Mouse (Mus musculus) liver, embryonic 11.5 days (tissue): ENCODE data around the gene Zswim8. TPM values are rescaled to one million over a fixed set of nuclear protein-coding genes. Genes with fewer than 3 reads are reported as not detected.

ENCODE experiments used
- ATAC-seq: fragments of 200-750 bp; cut with Nextera tagmentation; replicated peaks from 2 replicates; pipeline ENCODE4 v1.8.0; 2017; ENCODE audit warnings: moderate number of reproducible peaks, mild to moderate bottlenecking, moderate TSS enrichment, moderate library complexity; ENCODE audit not compliant: low FRiP score
- DNase-seq: peaks from one replicate; pipeline ENCODE4 v3.0.0-alpha.2; 2017; ENCODE audit warnings: low spot score
- H3K27ac ChIP-seq: fragments of 300-500 bp; sonication (generic); 2 replicates; pipeline ENCODE4 v1.5.1; 2014; ENCODE audit warnings: mild to moderate bottlenecking, low read depth, low read length, control low read depth
- H3K27me3 ChIP-seq: fragments of 300-500 bp; sonication (generic); replicated peaks from 2 replicates; pipeline ENCODE4 v1.6.1; 2014; ENCODE audit warnings: low read length, mixed read lengths; ENCODE audit not compliant: control insufficient read depth, insufficient read depth
- H3K36me3 ChIP-seq: fragments of 300-500 bp; sonication (generic); 2 replicates; pipeline ENCODE4 v1.6.1; 2014; ENCODE audit warnings: mild to moderate bottlenecking, low read length, moderate library complexity, mixed read lengths; ENCODE audit not compliant: control insufficient read depth, insufficient read depth
- H3K4me1 ChIP-seq: fragments of 300-500 bp; sonication (generic); replicated peaks from 2 replicates; pipeline ENCODE4 v1.6.1; 2014; ENCODE audit warnings: low read length, mixed read lengths; ENCODE audit not compliant: control insufficient read depth, insufficient read depth
- H3K4me2 ChIP-seq: fragments of 300-500 bp; sonication (generic); 2 replicates; pipeline ENCODE4 v1.6.1; 2014; ENCODE audit warnings: mild to moderate bottlenecking, control low read depth, moderate library complexity
- H3K4me3 ChIP-seq: fragments of 300-500 bp; sonication (generic); 2 replicates; pipeline ENCODE4 v1.5.1; 2014; ENCODE audit warnings: low read depth, low read length, control low read depth
- H3K9ac ChIP-seq: fragments of 300-500 bp; sonication (generic); 2 replicates; pipeline ENCODE4 v1.6.1; 2014; ENCODE audit warnings: low read depth, low read length, control low read depth
- H3K9me3 ChIP-seq: fragments of 300-500 bp; sonication (generic); 2 replicates; pipeline ENCODE4 v1.6.1; 2016; ENCODE audit warnings: low read length, inconsistent platforms, mixed read lengths; ENCODE audit not compliant: control insufficient read depth
- WGBS: fragments of 180-500 bp; shearing (Covaris S2); extraction: QIAGEN DNeasy Blood & Tissue Kit; methylation state at CpG from one replicate; pipeline ENCODE4 v1.1.7; 2014; 5-methylcytosine and 5-hydroxymethylcytosine counted together
- polyA plus RNA-seq: library from polyadenylated mRNA; unstranded; fragments of >200 nt; fragmentation: Nextera tagmentation; extraction: Ambion mirVana; gene quantifications from 2 replicates; pipeline ENCODE4 v1.2.1, GENCODE M21; 2014

Zswim8 gene
- polyA plus RNA-seq, 1 experiment from 2014 or later: 17.2 TPM

DNA sequence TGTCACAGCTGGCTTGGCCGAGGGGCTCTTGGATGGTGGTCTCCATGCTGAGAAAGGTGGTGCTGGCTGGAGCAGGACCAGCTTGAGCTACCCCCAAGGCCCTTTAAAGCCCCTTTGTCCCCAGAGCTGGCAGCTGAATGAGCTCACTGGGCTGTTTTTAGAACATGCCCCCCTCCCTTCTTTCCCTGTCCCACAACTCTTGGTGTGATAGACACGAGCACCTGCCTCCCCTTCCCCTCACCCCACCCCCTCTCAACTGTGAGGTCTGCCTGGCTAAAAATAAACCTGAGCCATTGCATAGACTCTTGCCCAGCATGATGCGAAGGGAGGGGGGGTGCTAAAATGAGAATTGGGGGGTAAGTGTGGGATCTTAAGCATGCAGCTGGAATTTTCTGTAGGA, 42.9 kb upstream of the Zswim8 start:
- ATAC-seq (no peak), DNase-seq (no peak)
- Histone ChIP-seq H3K27ac (no peak overlapping the region), H3K4me3 (no peak overlapping the region), H3K36me3 (no peaks in the 10 kb centered on the region), H3K9me3 (no peaks in the 10 kb centered on the region), H3K4me2 (no peak overlapping the region), H3K9ac (no peak overlapping the region), H3K27me3 (peaks cover 40% of the 10 kb centered on the region), H3K4me1 (peaks cover 10% of the 10 kb centered on the region)
- WGBS: 60% methylated on average over 3 of the region's 3 CpGs

DNA sequence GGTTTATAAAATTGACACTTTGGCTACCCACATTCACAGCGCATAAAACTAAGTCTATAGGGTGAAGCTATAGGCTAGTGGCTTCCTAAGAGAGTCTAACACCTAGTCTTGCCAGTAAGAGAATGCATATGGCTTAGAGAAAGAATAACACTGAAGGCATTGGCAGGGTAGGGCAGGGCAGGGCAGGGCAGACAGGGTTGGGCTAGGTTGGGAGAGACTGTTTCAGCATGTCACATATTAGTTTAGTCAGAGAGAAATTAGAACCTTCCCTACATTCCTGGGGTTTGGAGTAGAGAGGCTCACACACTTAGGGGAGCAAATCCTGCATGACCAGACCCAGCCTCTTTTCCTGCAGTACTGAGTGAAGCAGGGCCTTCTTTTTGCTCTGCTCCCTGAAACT, 39.9 kb upstream of the Zswim8 start:
- peaks cover 26% of the 10 kb centered on the region for H3K27me3 ChIP-seq
- H3K36me3 ChIP-seq: no peaks in the 10 kb centered on the region
- ATAC-seq (no peak), DNase-seq (no peak)
- H3K4me1 ChIP-seq: no peaks in the 10 kb centered on the region
- no peak overlapping the region for H3K4me2 ChIP-seq
- no peak overlapping the region for H3K4me3 ChIP-seq
- H3K27ac ChIP-seq: no peak overlapping the region
- 63% methylated on average over 1 of the region's 1 CpGs for WGBS
- no peak overlapping the region for H3K9ac ChIP-seq
- H3K9me3 ChIP-seq: no peaks in the 10 kb centered on the region

DNA sequence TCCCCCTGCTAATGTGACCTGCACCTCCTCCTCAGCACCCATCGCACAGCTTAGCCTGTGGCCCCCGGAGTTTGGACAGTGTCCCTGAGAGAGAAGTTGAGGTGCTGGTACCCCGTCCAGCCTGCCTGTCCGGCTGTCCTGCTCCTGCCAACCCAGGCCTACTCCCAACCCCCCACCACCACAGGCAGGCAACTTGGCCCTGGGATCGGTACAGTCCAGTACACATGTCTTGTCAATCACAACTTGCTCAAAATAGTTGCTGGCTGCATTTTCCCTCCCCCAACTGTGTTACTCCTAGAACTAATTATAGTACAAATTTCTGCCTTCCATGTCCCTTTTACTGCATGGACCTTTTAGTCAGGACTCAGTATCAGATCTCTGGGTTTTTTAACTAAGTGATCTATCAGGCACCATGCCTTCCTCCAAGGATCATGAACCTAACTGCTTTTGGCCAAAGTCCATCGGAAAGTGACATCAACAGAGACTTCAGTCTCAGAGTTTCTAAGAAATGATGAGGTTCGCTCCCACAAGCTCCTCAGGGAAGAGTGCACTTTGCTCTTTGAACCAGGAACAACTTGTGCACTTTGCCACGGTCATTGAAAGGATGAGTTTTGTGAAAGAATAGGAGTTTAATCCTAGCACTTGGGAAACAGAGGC, 39.1 kb upstream of the Zswim8 start, which contains the start of gene Synpo2l:
Gene Synpo2l (minus strand): TSS at position 201 of the 657 bp plus-strand sequence.
- H3K27me3 ChIP-seq: peaks cover 18% of the 10 kb centered on the region
- WGBS: 72% methylated on average over 8 of the region's 8 CpGs
- ATAC-seq: no peak

DNA sequence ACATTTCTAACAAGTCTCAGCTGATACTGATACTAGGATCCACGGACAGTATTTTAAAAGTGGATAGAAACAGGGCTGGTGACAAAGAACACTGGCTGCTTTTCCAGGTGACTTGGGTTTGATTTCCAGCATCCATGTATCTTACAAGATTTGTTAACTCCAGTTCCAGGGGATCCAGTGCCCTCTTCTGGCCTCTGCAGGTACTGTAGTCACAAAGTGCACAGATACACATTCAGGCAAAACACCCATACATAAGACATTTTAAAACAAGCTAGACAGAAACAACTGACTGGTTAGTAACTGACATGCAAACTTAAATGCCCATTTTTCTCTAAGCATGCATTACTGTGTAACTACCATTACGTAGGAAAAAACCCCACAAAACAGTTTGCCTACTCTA, 34.4 kb upstream of the Zswim8 start:
- WGBS: 84% methylated on average over 2 of the region's 2 CpGs
- Histone ChIP-seq H3K36me3 (peaks cover 19% of the 10 kb centered on the region; the same call in 1 of the 2 replicates), H3K4me1 (peaks cover 7% of the 10 kb centered on the region), H3K4me2 (peak overlapping the region; percentile 85), H3K27ac (peak overlapping the region; percentile 3; the same call in 1 of the 2 replicates), H3K27me3 (0 out of 2 replicates have a peak, but pooled peaks cover 3% of the 10 kb centered on the region), H3K9ac (no peak overlapping the region), H3K4me3 (no peak overlapping the region), H3K9me3 (no peaks in the 10 kb centered on the region; the same call in 1 of the 2 replicates)
- DNase-seq (no peak), ATAC-seq (no peak)

More for the DNA sequence above, 39.1 kb upstream of the Zswim8 start, which contains the start of gene Synpo2l:
- Histone ChIP-seq H3K4me3 (no peak within 1 kb of the TSS), H3K9me3 (no peaks in the 10 kb centered on the region; the same call in 1 of the 2 replicates), H3K4me2 (no peak within 1 kb of the TSS), H3K9ac (no peak within 1 kb of the TSS), H3K4me1 (no peaks in the 10 kb centered on the region), H3K36me3 (no peaks in the 10 kb centered on the region), H3K27ac (no peak within 1 kb of the TSS)
- DNase-seq: no peak

DNA sequence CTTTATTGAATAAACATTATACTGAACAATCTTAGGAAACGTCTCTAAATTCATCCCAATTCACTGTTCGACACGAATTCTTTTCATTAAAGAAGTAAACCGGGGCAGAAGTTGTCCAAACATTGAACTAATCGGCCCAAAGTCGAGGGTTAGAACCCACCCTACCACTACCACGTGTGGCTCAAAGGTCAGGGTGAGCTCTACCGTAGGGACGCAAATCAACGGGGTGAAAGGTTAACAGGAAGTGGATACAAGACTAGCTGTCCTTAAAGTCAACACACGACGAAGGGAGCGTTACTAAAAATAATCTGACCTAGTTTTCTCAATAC, 33.7 kb upstream of the Zswim8 start:
- peaks cover 7% of the 10 kb centered on the region for H3K4me1 ChIP-seq
- DNase-seq: peak; percentile 56
- H3K27ac ChIP-seq: peak overlapping the region; percentile 92
- H3K4me2 ChIP-seq: peak overlapping the region; percentile 85
- H3K27me3 ChIP-seq: 0 out of 2 replicates have a peak, but pooled peaks cover 3% of the 10 kb centered on the region
- peak; percentile 72 for ATAC-seq
- no peaks in the 10 kb centered on the region; the same call in 1 of the 2 replicates for H3K9me3 ChIP-seq
- WGBS: 9% methylated on average over 13 of the region's 13 CpGs
- peak overlapping the region; percentile 53 for H3K9ac ChIP-seq
- H3K36me3 ChIP-seq: peaks cover 26% of the 10 kb centered on the region; the same call in 1 of the 2 replicates
- peak overlapping the region; percentile 85 for H3K4me3 ChIP-seq

DNA sequence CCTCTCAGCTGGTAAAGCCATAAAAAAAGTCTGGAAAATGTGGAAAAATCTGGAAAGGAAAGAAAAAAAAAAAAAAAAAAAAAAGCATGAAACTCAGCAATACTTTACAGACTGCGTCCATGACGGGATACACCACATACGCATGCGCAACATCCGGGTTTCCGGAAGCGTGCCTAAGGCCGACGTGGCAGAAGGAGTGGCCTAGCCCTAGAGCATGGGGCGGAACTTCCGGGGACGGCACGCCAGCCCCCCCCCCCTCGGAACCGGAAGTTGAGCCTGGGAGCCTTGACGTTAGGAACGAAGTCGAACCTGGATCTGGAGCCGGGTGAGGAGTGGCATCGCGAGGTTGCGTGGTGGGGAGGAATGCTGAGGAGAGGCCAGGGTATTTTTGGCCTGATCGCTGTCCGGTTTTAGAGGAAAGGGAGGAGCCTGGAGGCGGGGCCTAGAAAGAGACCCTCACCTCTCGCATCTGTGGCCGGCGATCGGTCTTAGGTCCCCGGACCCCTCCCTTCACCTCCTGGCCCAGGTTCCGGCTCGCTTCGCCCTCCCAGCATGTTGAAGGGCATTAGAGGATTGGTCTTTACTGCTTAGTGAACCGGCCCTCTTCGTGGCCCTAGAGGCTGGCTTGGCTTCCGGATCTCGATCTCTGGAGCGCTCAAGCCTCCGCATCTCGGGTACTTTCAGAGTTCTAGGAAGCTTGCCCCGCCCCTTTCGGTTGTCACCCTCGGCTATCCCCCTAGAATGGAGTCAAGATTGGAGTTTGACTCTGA, 33.1 kb upstream of the Zswim8 start, which contains the start of gene Sec24c:
Gene Sec24c (plus strand): TSS at position 245 of the 770 bp plus-strand sequence.
- WGBS: 1% methylated on average over 43 of the region's 43 CpGs
- H3K4me1 ChIP-seq: peaks cover 7% of the 10 kb centered on the region
- DNase-seq: peak; percentile 98

DNA sequence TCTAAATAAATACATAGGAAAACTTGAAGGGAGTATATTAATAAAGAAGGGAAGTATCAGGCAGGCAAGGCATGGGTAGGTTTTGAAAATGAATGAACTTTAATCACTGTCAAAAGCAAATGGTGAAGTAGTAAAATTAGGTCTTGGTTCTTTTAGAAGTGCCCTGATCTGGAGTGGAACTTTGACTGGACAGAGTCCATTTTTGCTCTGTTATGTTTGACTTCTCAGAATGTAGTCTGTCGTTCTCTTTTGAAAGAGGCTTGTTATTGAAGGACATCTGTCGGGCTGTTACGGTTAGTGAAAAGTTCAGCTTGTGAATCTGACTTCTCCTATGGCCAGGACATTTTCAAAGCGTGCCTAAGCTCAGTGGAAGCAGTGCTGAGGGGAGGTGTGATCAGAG, 29.4 kb upstream of the Zswim8 start:
- 96% methylated on average over 4 of the region's 4 CpGs for WGBS
- no peak overlapping the region for H3K4me3 ChIP-seq

More for the DNA sequence above, 33.1 kb upstream of the Zswim8 start, which contains the start of gene Sec24c:
- peak within 1 kb of the TSS; percentile 85 for H3K4me2 ChIP-seq
- no peaks in the 10 kb centered on the region; the same call in 1 of the 2 replicates for H3K9me3 ChIP-seq
- peaks cover 30% of the 10 kb centered on the region for H3K36me3 ChIP-seq
- peak; percentile 95 for ATAC-seq
- no peaks in the 10 kb centered on the region for H3K27me3 ChIP-seq
- peak within 1 kb of the TSS; percentile 92 for H3K27ac ChIP-seq
- H3K4me3 ChIP-seq: peak within 1 kb of the TSS; percentile 85
- peak within 1 kb of the TSS; percentile 82 for H3K9ac ChIP-seq

DNA sequence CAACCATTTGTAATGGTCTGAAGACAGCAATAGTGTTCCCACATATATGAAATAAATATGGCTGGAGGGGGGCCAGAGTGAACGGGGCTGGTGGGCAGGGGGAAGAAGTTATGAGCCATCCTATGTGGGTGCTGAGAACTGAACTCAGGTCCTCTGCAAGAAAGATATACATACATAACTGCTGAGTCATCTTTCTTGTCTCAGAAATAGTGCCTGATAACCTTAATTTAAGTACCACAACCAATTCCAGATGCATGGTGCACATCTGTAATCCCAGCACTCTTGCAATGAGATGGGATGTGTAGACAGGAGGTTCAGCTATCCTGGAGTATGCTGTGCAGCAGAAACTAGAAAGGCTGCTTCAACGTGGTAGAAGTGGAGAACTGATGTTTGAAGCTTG, 25.6 kb upstream of the Zswim8 start:
- H3K4me3 ChIP-seq: no peak overlapping the region
- no peaks in the 10 kb centered on the region for H3K27me3 ChIP-seq
- H3K9ac ChIP-seq: no peak overlapping the region
- H3K4me2 ChIP-seq: no peak overlapping the region
- H3K27ac ChIP-seq: no peak overlapping the region
- peaks cover 76% of the 10 kb centered on the region for H3K36me3 ChIP-seq
- no peak for ATAC-seq
- no peaks in the 10 kb centered on the region for H3K9me3 ChIP-seq
- DNase-seq: no peak
- WGBS: 87% methylated on average over 2 of the region's 2 CpGs
- H3K4me1 ChIP-seq: no peaks in the 10 kb centered on the region

More for the DNA sequence above, 29.4 kb upstream of the Zswim8 start:
- Histone ChIP-seq H3K27ac (no peak overlapping the region), H3K9ac (no peak overlapping the region), H3K27me3 (no peaks in the 10 kb centered on the region), H3K9me3 (no peaks in the 10 kb centered on the region; the same call in 1 of the 2 replicates), H3K4me1 (peaks cover 7% of the 10 kb centered on the region), H3K4me2 (no peak overlapping the region), H3K36me3 (peaks cover 55% of the 10 kb centered on the region)
- DNase-seq (no peak), ATAC-seq (no peak)
